In genomic region chr15:56940891-56941290, GRCm38 (mm10) we compare ENCODE assay signal across 19 mouse cellular contexts.
"Had no signal": no experiment of that assay in that cellular context is flagged by ENCODE, and none has a peak within 500 bp of the region (broad histone marks: within the 10 kb centered on the region; RNA-seq: fewer than 3 reads in every experiment).

No protein-coding gene starts in this region.

- H3K4me3 ChIP-seq: midbrain, embryonic 10.5 days; midbrain, embryonic 12.5 days; myocyte; neural tube, embryonic 13.5 days; neural tube, embryonic 15.5 days had no signal

- H3K9me3 ChIP-seq: midbrain, embryonic 10.5 days; midbrain, embryonic 12.5 days; neural tube, embryonic 13.5 days; neural tube, embryonic 15.5 days had no signal

- H3K9ac ChIP-seq: lung, embryonic 14.5 days; midbrain, embryonic 12.5 days; neural tube, embryonic 13.5 days; neural tube, embryonic 15.5 days had no signal

- DNase-seq: lung, adult 18-20 months; lung, embryonic 14.5 days; lung, postnatal 10 days; lung, postnatal 4 days; midbrain, embryonic 14.5 days; retina, postnatal 1 day; right cerebral cortex, adult 18-20 months; right cerebral cortex, postnatal 25 days; right cerebral cortex, postnatal 4 days; spleen, adult 18-20 months; thymus, adult 18-20 months; thymus, postnatal 14 days; thymus, postnatal 36 days had no signal

- H3K27me3 ChIP-seq: midbrain, embryonic 12.5 days; neural tube, embryonic 13.5 days; neural tube, embryonic 15.5 days had no signal

- H3K4me2 ChIP-seq: lung, embryonic 14.5 days; midbrain, embryonic 12.5 days; neural tube, embryonic 13.5 days; neural tube, embryonic 15.5 days had no signal

- H3K4me1 ChIP-seq: midbrain, embryonic 10.5 days; midbrain, embryonic 12.5 days; neural tube, embryonic 13.5 days; neural tube, embryonic 15.5 days had no signal

- ATAC-seq: midbrain, embryonic 16.5 days had no signal

- H3K36me3 ChIP-seq: midbrain, embryonic 10.5 days; midbrain, embryonic 12.5 days; neural tube, embryonic 13.5 days; neural tube, embryonic 15.5 days had no signal

- H3K27ac ChIP-seq: midbrain, embryonic 10.5 days; midbrain, embryonic 12.5 days; neural tube, embryonic 13.5 days; neural tube, embryonic 15.5 days had no signal
